Mouse (Mus musculus): ENCODE measurements around the gene Ankzf1. TPM values are rescaled to one million over a fixed set of nuclear protein-coding genes. Genes with fewer than 3 reads are reported as not detected.

Ankzf1 gene
- total RNA-seq, 2 experiments from 2014 or later = 3.6 to 3.7 TPM

Small RNA genes lying within 50 kb of the gene (microRNA-seq; reads per million reads assigned to microRNA genes)
- gene Gm27943 = not detected

Other genes with a start within 250 kb of the Ankzf1 start
- gene Ihh, start 240.5 kb upstream of the Ankzf1 start, total RNA-seq (2021) = under 1 TPM; 0.16 to 0.26 TPM
- gene Nhej1, start 67.0 kb upstream of the Ankzf1 start, total RNA-seq (2021) = 1 to 10 TPM; 4.9 to 5.3 TPM
- gene Slc23a3, start 58.3 kb upstream of the Ankzf1 start, total RNA-seq (2021) = under 1 TPM; 0.14 TPM
- gene Cnppd1, start 49.4 kb upstream of the Ankzf1 start, total RNA-seq (2021) = 10 to 100 TPM; 15.7 to 16.4 TPM
- gene Retreg2, start 49.4 kb upstream of the Ankzf1 start, total RNA-seq (2021) = 10 to 100 TPM in 1 of 2 experiments, 1 to 10 TPM in 1; 8.8 to 10.0 TPM
- 10 to 100 TPM; 13.7 to 16.2 TPM for gene Zfand2b, start 23.5 kb upstream of the Ankzf1 start, total RNA-seq (2021)
- gene Abcb6, start 11.8 kb upstream of the Ankzf1 start, total RNA-seq (2021) = 10 to 100 TPM; 15.4 to 17.6 TPM
- 100 to 1,000 TPM in 1 of 2 experiments, 10 to 100 TPM in 1; 90.4 to 115 TPM for gene Atg9a, start within 50 bp of the Ankzf1 start, total RNA-seq (2021)
- 1 to 10 TPM in 1 of 2 experiments, under 1 TPM in 1; 0.88 to 1.5 TPM for gene Glb1l, start 18.7 kb downstream of the Ankzf1 start, total RNA-seq (2021)
- 10 to 100 TPM; 18.7 to 23.3 TPM for gene Stk16, start 18.7 kb downstream of the Ankzf1 start, total RNA-seq (2021)
- gene Tuba4a, start 27.7 kb downstream of the Ankzf1 start, total RNA-seq (2021) = 1,000 to 10,000 TPM; 1,120 to 1,226 TPM
- not detected for gene A630095N17Rik, start 40.0 kb downstream of the Ankzf1 start, total RNA-seq (2021)
- gene Dnajb2, start 44.3 kb downstream of the Ankzf1 start, total RNA-seq (2021) = 10 to 100 TPM; 74.2 to 86.4 TPM
- not detected for gene Ptprn, start 72.4 kb downstream of the Ankzf1 start, total RNA-seq (2021)
- gene Resp18, start 86.3 kb downstream of the Ankzf1 start, total RNA-seq (2021) = not detected
- 10 to 100 TPM; 42.4 to 47.6 TPM for gene Dnpep, start 125.8 kb downstream of the Ankzf1 start, total RNA-seq (2021)
- gene Des, start 168.2 kb downstream of the Ankzf1 start, total RNA-seq (2021) = 1,000 to 10,000 TPM; 2,427 to 2,600 TPM
- gene Speg, start 183.1 kb downstream of the Ankzf1 start, total RNA-seq (2021) = 100 to 1,000 TPM; 255 to 257 TPM
- 10 to 100 TPM; 37.3 to 44.6 TPM for gene Gmppa, start 243.8 kb downstream of the Ankzf1 start, total RNA-seq (2021)

Measured in gastrocnemius, adult 18-20 months (tissue).